Mouse (Mus musculus): ENCODE data around the gene Fen1. TPM values are rescaled to one million over a fixed set of nuclear protein-coding genes. Genes with fewer than 3 reads are reported as not detected.

Gene Fen1
- polyA plus RNA-seq, 1 experiment: 18.8 TPM

- no peak for TF ChIP-seq GATA1 (IDR thresholded peaks at IDR 0.05; ENCODE audit: borderline replicate concordance, low read length)
- no peak for TF ChIP-seq FLI1 (IDR thresholded peaks at IDR 0.05; ENCODE audit: low read length)
- Histone ChIP-seq H3K36me3 (replicated peaks; ENCODE audit: low read length) (no peaks in the 10 kb centered on the region), H3K4me3 (replicated peaks) (no peak overlapping the region), H3K9me3 (no peaks in the 10 kb centered on the region), H3K4me1 (peaks cover 22% of the 10 kb centered on the region), H3K27me3 (replicated peaks) (peaks cover 56% of the 10 kb centered on the region)
These were observed 15.1 kb upstream of the Fen1 start for GRCm38 (mm10) chr19:10219108-10219507.

GRCm38 (mm10) chr19:10216101-10216500 lies 12.1 kb upstream of the Fen1 start:
- H3K27me3 ChIP-seq (replicated peaks): peaks cover 48% of the 10 kb centered on the region
- peaks cover 8% of the 10 kb centered on the region; the same call in 1 of the 2 replicates for H3K4me1 ChIP-seq

GRCm38 (mm10) chr19:10213796-10214471 lies 10.0 kb upstream of the Fen1 start:
- Histone ChIP-seq H3K27me3 (replicated peaks) (peaks cover 36% of the 10 kb centered on the region), H3K4me3 (replicated peaks) (no peak overlapping the region), H3K36me3 (replicated peaks; ENCODE audit: low read length) (peaks cover 47% of the 10 kb centered on the region), H3K4me1 (peaks cover 12% of the 10 kb centered on the region), H3K9me3 (no peaks in the 10 kb centered on the region)
- TF ChIP-seq FLI1 (IDR thresholded peaks at IDR 0.05; ENCODE audit: low read length): no peak

More at GRCm38 (mm10) chr19:10216101-10216500, 12.1 kb upstream of the Fen1 start:
- H3K9me3 ChIP-seq: no peaks in the 10 kb centered on the region
- peaks cover 25% of the 10 kb centered on the region for H3K36me3 ChIP-seq (replicated peaks; ENCODE audit: low read length)
- TF ChIP-seq FLI1 (IDR thresholded peaks at IDR 0.05; ENCODE audit: low read length) (no peak), GATA1 (IDR thresholded peaks at IDR 0.05; ENCODE audit: borderline replicate concordance, low read length) (no peak)
- H3K4me3 ChIP-seq (replicated peaks): no peak overlapping the region

- Histone ChIP-seq H3K27me3 (replicated peaks) (peaks cover 13% of the 10 kb centered on the region), H3K4me1 (peaks cover 16% of the 10 kb centered on the region), H3K36me3 (replicated peaks; ENCODE audit: low read length) (peaks cover 77% of the 10 kb centered on the region), H3K9me3 (no peaks in the 10 kb centered on the region), H3K4me3 (replicated peaks) (peak overlapping the region; percentile 40)
- TF ChIP-seq FLI1 (IDR thresholded peaks at IDR 0.05; ENCODE audit: low read length) (no peak), GATA1 (IDR thresholded peaks at IDR 0.05; ENCODE audit: borderline replicate concordance, low read length) (no peak)
These were observed 6.9 kb upstream of the Fen1 start for GRCm38 (mm10) chr19:10210885-10211284.

GRCm38 (mm10) chr19:10208851-10209250 lies 4.9 kb upstream of the Fen1 start:
- Histone ChIP-seq H3K9me3 (no peaks in the 10 kb centered on the region), H3K4me3 (replicated peaks) (no peak overlapping the region), H3K4me1 (peaks cover 28% of the 10 kb centered on the region), H3K27me3 (replicated peaks) (peaks cover 5% of the 10 kb centered on the region), H3K36me3 (replicated peaks; ENCODE audit: low read length) (peaks cover 84% of the 10 kb centered on the region)
- no peak for TF ChIP-seq GATA1 (IDR thresholded peaks at IDR 0.05; ENCODE audit: borderline replicate concordance, low read length)
- TF ChIP-seq FLI1 (IDR thresholded peaks at IDR 0.05; ENCODE audit: low read length): no peak

GRCm38 (mm10) chr19:10205051-10205450 lies 1.1 kb upstream of the Fen1 start:
- H3K36me3 ChIP-seq (replicated peaks; ENCODE audit: low read length): peaks cover 66% of the 10 kb centered on the region
- H3K4me3 ChIP-seq (replicated peaks): peak overlapping the region; percentile 50
- TF ChIP-seq GATA1 (IDR thresholded peaks at IDR 0.05; ENCODE audit: borderline replicate concordance, low read length) (no peak), FLI1 (IDR thresholded peaks at IDR 0.05; ENCODE audit: low read length) (no peak)
- H3K4me1 ChIP-seq: peaks cover 43% of the 10 kb centered on the region
- H3K9me3 ChIP-seq: no peaks in the 10 kb centered on the region
- H3K27me3 ChIP-seq (replicated peaks): no peaks in the 10 kb centered on the region

GRCm38 (mm10) chr19:10204616-10205001 lies 640 bp upstream of the Fen1 start:
- Histone ChIP-seq H3K4me3 (replicated peaks) (peak overlapping the region; percentile 93), H3K36me3 (replicated peaks; ENCODE audit: low read length) (peaks cover 66% of the 10 kb centered on the region), H3K4me1 (peaks cover 43% of the 10 kb centered on the region), H3K27me3 (replicated peaks) (no peaks in the 10 kb centered on the region), H3K9me3 (no peaks in the 10 kb centered on the region)
- no peak for TF ChIP-seq FLI1 (IDR thresholded peaks at IDR 0.05; ENCODE audit: low read length)
- TF ChIP-seq GATA1 (IDR thresholded peaks at IDR 0.05; ENCODE audit: borderline replicate concordance, low read length): no peak

- Histone ChIP-seq H3K27me3 (replicated peaks) (no peaks in the 10 kb centered on the region), H3K36me3 (replicated peaks; ENCODE audit: low read length) (peaks cover 59% of the 10 kb centered on the region), H3K4me1 (peaks cover 50% of the 10 kb centered on the region), H3K4me3 (replicated peaks) (peak overlapping the region; percentile 93), H3K9me3 (no peaks in the 10 kb centered on the region)
- no peak for TF ChIP-seq FLI1 (IDR thresholded peaks at IDR 0.05; ENCODE audit: low read length)
- TF ChIP-seq GATA1 (IDR thresholded peaks at IDR 0.05; ENCODE audit: borderline replicate concordance, low read length): no peak
These were observed 672 bp downstream of the Fen1 start for GRCm38 (mm10) chr19:10203146-10203847.

- Histone ChIP-seq H3K36me3 (replicated peaks; ENCODE audit: low read length) (peaks cover 70% of the 10 kb centered on the region), H3K4me3 (replicated peaks) (no peak overlapping the region), H3K27me3 (replicated peaks) (no peaks in the 10 kb centered on the region), H3K9me3 (no peaks in the 10 kb centered on the region), H3K4me1 (peaks cover 52% of the 10 kb centered on the region)
- TF ChIP-seq FLI1 (IDR thresholded peaks at IDR 0.05; ENCODE audit: low read length) (no peak), GATA1 (IDR thresholded peaks at IDR 0.05; ENCODE audit: borderline replicate concordance, low read length) (no peak)
These were observed 5.2 kb downstream of the Fen1 start for GRCm38 (mm10) chr19:10198723-10199122.

GRCm38 (mm10) chr19:10198286-10198685 lies 5.7 kb downstream of the Fen1 start:
- Histone ChIP-seq H3K9me3 (no peaks in the 10 kb centered on the region), H3K4me1 (peaks cover 54% of the 10 kb centered on the region), H3K36me3 (replicated peaks; ENCODE audit: low read length) (peaks cover 75% of the 10 kb centered on the region), H3K27me3 (replicated peaks) (no peaks in the 10 kb centered on the region), H3K4me3 (replicated peaks) (no peak overlapping the region)
- TF ChIP-seq FLI1 (IDR thresholded peaks at IDR 0.05; ENCODE audit: low read length): no peak
- TF ChIP-seq GATA1 (IDR thresholded peaks at IDR 0.05; ENCODE audit: borderline replicate concordance, low read length): no peak
